Mouse (Mus musculus): ENCODE data around the gene Syt1. TPM values are rescaled to one million over a fixed set of nuclear protein-coding genes. Genes with fewer than 3 reads are reported as not detected.

The Syt1 gene
- polyA plus RNA-seq, 1 experiment from 2014 or later = 1.4 TPM

DNA sequence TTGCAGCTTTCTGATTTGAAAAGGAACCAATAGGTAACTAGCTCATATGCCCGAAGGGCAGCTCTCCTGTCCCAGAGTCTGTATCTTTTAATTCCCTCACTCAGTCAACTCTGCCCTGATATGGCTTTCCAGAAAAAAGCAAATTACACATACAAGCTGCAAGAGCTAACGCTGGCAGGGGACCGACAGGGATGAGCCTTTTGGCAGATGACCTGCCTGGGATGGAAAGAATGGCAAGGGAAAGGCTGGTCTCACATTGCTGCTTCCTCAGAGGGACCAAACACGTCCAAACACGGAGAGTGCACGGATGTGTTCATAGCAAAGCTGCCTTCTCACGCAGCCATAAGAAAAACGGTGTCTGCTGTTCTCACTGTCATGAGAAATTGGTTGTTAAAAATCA, 58.6 kb downstream of the Syt1 start:
- no peak overlapping the region for H3K4me2 ChIP-seq
- 87% methylated on average over 8 of the region's 8 CpGs for WGBS
- ATAC-seq (ENCODE audit: insufficient number of reproducible peaks, insufficient read depth, low FRiP score, low TSS enrichment, low read depth) = no peak
- no peaks in the 10 kb centered on the region for H3K9me3 ChIP-seq
- H3K27me3 ChIP-seq = no peaks in the 10 kb centered on the region
- no peak overlapping the region for H3K4me3 ChIP-seq (replicated peaks)
- no peak overlapping the region for H3K9ac ChIP-seq (replicated peaks)
- no peaks in the 10 kb centered on the region for H3K4me1 ChIP-seq (replicated peaks)
- no peak overlapping the region for H3K27ac ChIP-seq
- no peaks in the 10 kb centered on the region for H3K36me3 ChIP-seq

DNA sequence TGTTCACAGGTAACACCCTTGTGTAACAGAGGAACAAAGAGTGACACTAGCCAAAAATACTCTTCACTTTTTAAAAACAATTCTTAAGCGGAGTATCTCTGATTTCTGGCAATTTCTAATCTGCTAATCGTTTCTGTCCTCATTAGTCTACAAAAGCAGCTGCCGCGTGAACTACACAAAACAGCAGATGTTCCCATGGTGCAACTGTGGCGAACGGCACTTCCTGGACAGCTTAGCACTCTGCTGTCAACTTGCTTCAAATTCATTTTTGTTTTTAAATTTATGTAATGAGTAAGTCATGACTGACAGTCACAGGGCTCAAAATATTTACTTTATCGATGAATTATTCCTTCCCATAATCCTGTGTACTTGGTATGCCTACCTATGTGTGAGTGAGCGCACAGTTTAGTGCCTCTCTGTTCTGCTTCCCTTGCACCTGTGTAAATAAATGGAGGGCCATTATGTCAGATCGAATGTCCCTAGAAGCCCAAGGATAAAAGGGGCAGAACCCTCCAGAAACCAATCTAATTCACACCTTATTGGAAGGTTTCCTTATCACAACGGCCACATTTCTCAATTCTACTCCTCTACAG, 73.8 kb downstream of the Syt1 start:
- ATAC-seq (ENCODE audit: insufficient number of reproducible peaks, insufficient read depth, low FRiP score, low TSS enrichment, low read depth) = 0 out of 2 replicates have a peak, but pooled peaks have one; percentile 26
- no peak overlapping the region for H3K4me2 ChIP-seq
- no peaks in the 10 kb centered on the region for H3K4me1 ChIP-seq (replicated peaks)
- H3K9me3 ChIP-seq = no peaks in the 10 kb centered on the region
- WGBS = 84% methylated on average over 10 of the region's 10 CpGs
- H3K27me3 ChIP-seq = no peaks in the 10 kb centered on the region
- H3K27ac ChIP-seq = no peak overlapping the region
- no peaks in the 10 kb centered on the region for H3K36me3 ChIP-seq
- H3K9ac ChIP-seq (replicated peaks) = no peak overlapping the region
- H3K4me3 ChIP-seq (replicated peaks) = no peak overlapping the region

DNA sequence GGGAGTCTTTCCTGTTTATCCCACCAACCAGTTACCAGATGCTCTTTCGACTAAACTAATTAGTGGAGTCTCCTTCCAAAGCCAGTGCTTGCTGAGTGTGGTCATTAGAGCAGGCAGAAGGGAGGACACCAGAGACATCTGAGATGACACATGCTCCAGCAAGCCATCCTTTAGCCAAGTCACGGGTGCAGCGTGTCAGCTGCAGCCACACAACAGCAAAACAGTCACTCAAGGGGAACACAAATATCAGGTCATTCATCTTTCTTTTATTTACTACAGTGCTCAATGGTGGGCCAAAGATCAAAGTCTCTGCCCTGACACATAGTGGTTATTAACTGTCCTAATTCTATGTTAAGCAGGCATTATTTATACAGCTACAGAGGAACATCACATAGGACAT, 80.5 kb downstream of the Syt1 start:
- no peaks in the 10 kb centered on the region for H3K36me3 ChIP-seq
- no peak overlapping the region for H3K4me2 ChIP-seq
- no peak overlapping the region for H3K9ac ChIP-seq (replicated peaks)
- WGBS = 68% methylated on average over 3 of the region's 3 CpGs
- no peaks in the 10 kb centered on the region for H3K9me3 ChIP-seq
- no peaks in the 10 kb centered on the region for H3K4me1 ChIP-seq (replicated peaks)
- H3K27me3 ChIP-seq = no peaks in the 10 kb centered on the region
- H3K4me3 ChIP-seq (replicated peaks) = no peak overlapping the region
- ATAC-seq (ENCODE audit: insufficient number of reproducible peaks, insufficient read depth, low FRiP score, low TSS enrichment, low read depth) = no peak
- no peak overlapping the region for H3K27ac ChIP-seq

DNA sequence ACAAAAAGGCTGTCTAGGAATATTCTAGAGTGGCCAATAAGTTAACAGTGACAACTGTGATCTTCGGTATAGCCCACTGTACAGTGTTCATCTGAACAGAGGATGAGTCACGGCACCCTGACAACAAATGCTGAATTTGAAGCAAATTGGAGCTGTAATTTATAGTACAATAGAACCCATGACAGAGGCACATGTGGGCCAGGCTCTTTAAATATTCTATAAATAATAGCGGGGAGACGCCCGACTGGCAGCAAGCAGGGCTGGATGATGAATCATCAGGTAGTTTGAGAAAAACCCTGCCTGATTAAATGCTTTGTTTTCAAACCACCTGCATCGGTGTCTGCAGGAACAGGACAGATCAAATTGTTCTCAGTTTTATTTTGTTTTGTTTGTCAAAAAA, 81.1 kb downstream of the Syt1 start:
- H3K4me1 ChIP-seq (replicated peaks) = no peaks in the 10 kb centered on the region
- WGBS = 85% methylated on average over 6 of the region's 6 CpGs

DNA sequence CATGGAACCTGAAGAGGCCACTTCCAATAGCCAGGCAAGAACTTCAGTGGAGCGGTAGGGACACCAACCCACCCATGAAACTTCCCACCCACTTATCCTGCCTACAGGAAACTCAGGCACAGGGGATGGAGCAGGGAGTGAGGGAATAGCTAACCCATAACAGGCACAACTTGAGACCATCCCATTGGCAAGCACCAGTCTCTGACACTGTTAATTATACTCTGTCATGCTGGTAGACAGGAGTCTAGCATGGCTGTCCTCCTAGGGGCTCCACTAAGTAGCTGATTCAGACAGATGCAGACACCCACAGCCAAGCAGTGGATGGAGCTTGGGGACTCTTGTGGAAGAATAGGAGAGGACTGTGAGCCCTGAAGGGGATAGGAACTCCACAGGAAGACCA, 105.5 kb downstream of the Syt1 start:
- Histone ChIP-seq H3K27me3 (no peaks in the 10 kb centered on the region), H3K36me3 (no peaks in the 10 kb centered on the region), H3K4me2 (no peak overlapping the region), H3K27ac (no peak overlapping the region), H3K4me1 (replicated peaks) (no peaks in the 10 kb centered on the region), H3K4me3 (replicated peaks) (no peak overlapping the region), H3K9me3 (no peaks in the 10 kb centered on the region), H3K9ac (replicated peaks) (no peak overlapping the region)
- 100% methylated on average over 1 of the region's 1 CpGs for WGBS
- ATAC-seq (ENCODE audit: insufficient number of reproducible peaks, insufficient read depth, low FRiP score, low TSS enrichment, low read depth) = no peak

More for the DNA sequence above, 81.1 kb downstream of the Syt1 start:
- ATAC-seq (ENCODE audit: insufficient number of reproducible peaks, insufficient read depth, low FRiP score, low TSS enrichment, low read depth) = no peak
- H3K9ac ChIP-seq (replicated peaks) = no peak overlapping the region
- H3K4me3 ChIP-seq (replicated peaks) = no peak overlapping the region
- H3K27ac ChIP-seq = no peak overlapping the region
- H3K4me2 ChIP-seq = no peak overlapping the region
- no peaks in the 10 kb centered on the region for H3K27me3 ChIP-seq
- H3K9me3 ChIP-seq = no peaks in the 10 kb centered on the region
- no peaks in the 10 kb centered on the region for H3K36me3 ChIP-seq

DNA sequence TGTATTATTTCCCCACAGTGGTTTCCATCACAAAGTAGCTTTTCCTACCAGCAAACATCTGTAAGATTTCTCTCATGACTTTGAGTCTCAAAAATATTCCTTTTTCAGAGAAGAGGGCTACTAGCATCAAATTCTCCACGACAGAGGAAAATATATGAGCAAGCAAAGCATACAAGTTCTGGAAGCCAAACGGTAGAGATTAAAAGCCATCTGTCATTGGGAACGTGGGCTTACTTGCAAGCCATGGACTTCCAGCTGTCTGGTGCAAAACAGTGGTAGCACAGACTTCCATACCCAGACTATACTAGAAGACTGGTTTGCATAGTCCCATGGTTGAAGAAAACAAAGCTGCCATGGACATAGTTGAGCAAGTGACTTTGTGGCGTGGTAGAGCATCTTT, 106.4 kb downstream of the Syt1 start:
- no peak overlapping the region for H3K4me2 ChIP-seq
- H3K4me3 ChIP-seq (replicated peaks) = no peak overlapping the region
- H3K27ac ChIP-seq = no peak overlapping the region
- no peaks in the 10 kb centered on the region for H3K4me1 ChIP-seq (replicated peaks)
- no peaks in the 10 kb centered on the region for H3K36me3 ChIP-seq
- H3K9ac ChIP-seq (replicated peaks) = no peak overlapping the region
- WGBS = 80% methylated on average over 4 of the region's 4 CpGs
- ATAC-seq (ENCODE audit: insufficient number of reproducible peaks, insufficient read depth, low FRiP score, low TSS enrichment, low read depth) = no peak
- no peaks in the 10 kb centered on the region for H3K27me3 ChIP-seq
- H3K9me3 ChIP-seq = no peaks in the 10 kb centered on the region

DNA sequence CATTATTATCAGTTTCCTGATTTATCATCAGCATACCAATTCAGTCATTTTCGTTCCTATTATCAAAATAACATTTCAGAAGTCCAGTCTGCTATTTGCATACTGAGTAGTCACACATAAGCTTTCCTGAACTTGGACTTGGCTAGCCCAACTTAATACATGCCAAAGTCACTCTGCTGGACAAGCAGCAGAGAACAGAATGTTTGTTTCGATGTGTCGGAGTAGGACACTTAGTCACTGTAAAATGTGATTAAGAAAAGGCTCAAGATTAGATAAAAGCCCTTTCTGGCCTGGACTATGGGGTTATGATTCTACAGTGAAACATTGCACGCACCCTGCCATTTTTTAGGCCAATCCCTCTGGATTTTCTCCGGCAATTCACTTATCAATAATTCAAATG, 114.3 kb downstream of the Syt1 start:
- H3K4me3 ChIP-seq (replicated peaks) = no peak overlapping the region
- H3K27me3 ChIP-seq = no peaks in the 10 kb centered on the region
- no peak overlapping the region for H3K9ac ChIP-seq (replicated peaks)
- 91% methylated on average over 5 of the region's 5 CpGs for WGBS
- H3K27ac ChIP-seq = no peak overlapping the region
- H3K4me1 ChIP-seq (replicated peaks) = no peaks in the 10 kb centered on the region
- no peaks in the 10 kb centered on the region for H3K36me3 ChIP-seq
- no peaks in the 10 kb centered on the region for H3K9me3 ChIP-seq
- no peak overlapping the region for H3K4me2 ChIP-seq
- ATAC-seq (ENCODE audit: insufficient number of reproducible peaks, insufficient read depth, low FRiP score, low TSS enrichment, low read depth) = no peak

DNA sequence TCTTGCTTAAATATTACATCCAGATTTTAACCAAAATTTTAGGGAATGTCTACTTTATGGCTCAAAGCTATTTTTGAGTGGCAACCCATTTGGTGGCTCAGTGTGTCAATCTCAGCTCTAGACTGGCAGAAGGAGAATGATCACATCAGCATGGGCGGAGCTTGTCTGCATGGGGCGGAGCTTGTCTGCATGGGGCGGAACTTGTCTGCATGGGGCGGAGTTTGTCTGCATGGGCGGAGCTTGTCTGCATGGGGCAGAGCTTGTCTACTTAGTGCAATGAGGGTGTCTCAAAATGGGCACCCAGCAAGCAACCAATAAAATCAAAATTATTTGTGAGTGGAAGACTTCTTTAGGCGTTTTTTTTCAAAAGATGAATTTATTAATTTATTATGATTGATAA, 117.5 kb downstream of the Syt1 start:
- no peak for ATAC-seq (ENCODE audit: insufficient number of reproducible peaks, insufficient read depth, low FRiP score, low TSS enrichment, low read depth)
- Histone ChIP-seq H3K27me3 (no peaks in the 10 kb centered on the region), H3K4me1 (replicated peaks) (no peaks in the 10 kb centered on the region), H3K9ac (replicated peaks) (no peak overlapping the region), H3K4me3 (replicated peaks) (no peak overlapping the region), H3K36me3 (no peaks in the 10 kb centered on the region), H3K9me3 (no peaks in the 10 kb centered on the region), H3K4me2 (no peak overlapping the region), H3K27ac (no peak overlapping the region)
- 92% methylated on average over 6 of the region's 6 CpGs for WGBS

DNA sequence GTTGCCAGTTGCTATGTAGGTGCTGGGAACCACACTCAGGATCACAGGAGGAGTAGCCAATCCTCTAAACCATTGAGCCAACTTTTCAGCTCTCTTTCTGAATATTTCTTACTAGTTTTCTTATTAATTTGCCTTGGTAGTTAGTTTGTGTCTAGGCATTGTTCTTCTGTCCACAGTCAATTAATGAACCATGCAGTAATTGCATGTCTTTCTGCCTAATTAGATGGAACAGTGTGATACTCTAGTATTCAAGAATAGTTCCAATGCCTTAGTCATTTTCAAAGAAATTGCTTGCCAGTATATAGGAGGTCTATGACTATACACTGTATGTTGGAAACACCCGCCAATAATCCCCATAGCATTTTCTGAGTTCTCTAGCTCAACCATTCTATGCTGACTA, 118.3 kb downstream of the Syt1 start:
- H3K9ac ChIP-seq (replicated peaks) = no peak overlapping the region
- no peaks in the 10 kb centered on the region for H3K36me3 ChIP-seq
- no peak for ATAC-seq (ENCODE audit: insufficient number of reproducible peaks, insufficient read depth, low FRiP score, low TSS enrichment, low read depth)
- H3K27ac ChIP-seq = no peak overlapping the region
- H3K4me2 ChIP-seq = no peak overlapping the region
- H3K4me1 ChIP-seq (replicated peaks) = no peaks in the 10 kb centered on the region
- H3K9me3 ChIP-seq = no peaks in the 10 kb centered on the region
- no peak overlapping the region for H3K4me3 ChIP-seq (replicated peaks)
- 97% methylated on average over 1 of the region's 1 CpGs for WGBS
- no peaks in the 10 kb centered on the region for H3K27me3 ChIP-seq

DNA sequence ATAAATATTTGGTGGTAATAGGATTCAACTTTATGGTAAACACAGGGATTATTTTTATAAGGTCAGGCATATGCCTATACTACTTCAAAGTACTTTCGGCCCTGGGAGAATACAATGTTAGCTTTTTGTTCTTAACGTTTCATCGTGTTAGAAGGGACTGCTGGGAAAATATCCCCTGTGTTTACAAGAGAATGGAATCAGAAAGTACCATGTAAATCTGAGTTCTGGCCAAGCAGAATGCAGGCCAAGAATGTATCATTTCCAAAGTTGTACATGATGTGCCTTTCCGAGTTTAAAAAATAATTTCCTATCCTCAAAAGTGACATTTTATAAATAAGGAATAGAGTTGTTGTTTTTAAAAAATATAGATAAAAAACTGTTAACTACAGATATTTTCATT, 121.7 kb downstream of the Syt1 start:
- Histone ChIP-seq H3K9me3 (no peaks in the 10 kb centered on the region), H3K9ac (replicated peaks) (no peak overlapping the region), H3K27me3 (no peaks in the 10 kb centered on the region), H3K4me1 (replicated peaks) (no peaks in the 10 kb centered on the region), H3K4me2 (no peak overlapping the region), H3K4me3 (replicated peaks) (no peak overlapping the region), H3K36me3 (no peaks in the 10 kb centered on the region), H3K27ac (no peak overlapping the region)
- ATAC-seq (ENCODE audit: insufficient number of reproducible peaks, insufficient read depth, low FRiP score, low TSS enrichment, low read depth) = no peak
- WGBS = 76% methylated on average over 4 of the region's 4 CpGs

DNA sequence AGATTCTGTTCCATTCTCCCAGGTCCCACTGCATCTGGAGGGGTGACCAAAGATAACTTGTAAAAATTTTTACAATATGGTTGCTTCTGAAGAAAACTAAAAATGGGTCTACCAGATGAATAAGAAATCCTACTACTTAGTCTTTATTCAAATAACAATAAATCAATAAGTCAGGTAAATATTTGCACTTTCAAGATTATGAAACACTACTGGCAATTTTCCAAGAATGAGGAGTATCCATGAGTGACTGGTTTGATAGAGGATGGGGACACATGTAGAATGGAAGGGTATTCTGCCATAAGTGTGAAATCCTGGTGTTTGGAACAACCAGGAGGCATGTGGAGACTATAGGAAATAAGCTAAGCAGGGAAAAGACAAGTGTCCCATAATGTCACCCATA, 124.0 kb downstream of the Syt1 start:
- Histone ChIP-seq H3K4me3 (replicated peaks) (no peak overlapping the region), H3K4me2 (no peak overlapping the region), H3K9ac (replicated peaks) (no peak overlapping the region), H3K36me3 (no peaks in the 10 kb centered on the region), H3K4me1 (replicated peaks) (no peaks in the 10 kb centered on the region), H3K27me3 (no peaks in the 10 kb centered on the region), H3K27ac (no peak overlapping the region), H3K9me3 (no peaks in the 10 kb centered on the region)
- no peak for ATAC-seq (ENCODE audit: insufficient number of reproducible peaks, insufficient read depth, low FRiP score, low TSS enrichment, low read depth)

DNA sequence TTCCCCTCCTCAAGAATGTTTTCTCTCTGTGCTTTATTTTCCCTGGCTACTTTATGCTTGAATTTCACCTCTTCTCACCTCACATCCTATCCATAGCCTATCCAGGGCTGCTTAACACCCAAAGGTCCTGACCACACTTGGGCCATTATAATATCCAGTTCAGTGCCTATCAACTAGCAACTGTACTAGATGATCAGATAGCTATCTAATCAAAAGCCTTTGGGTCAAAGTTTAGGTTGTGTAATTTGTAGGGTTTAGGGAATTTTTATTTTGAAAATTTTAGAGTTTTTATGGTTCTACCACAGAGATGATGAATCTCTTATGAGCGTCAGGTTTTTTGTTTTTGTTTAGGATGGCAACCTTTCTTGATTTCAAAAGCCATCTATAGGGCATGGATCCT, 125.0 kb downstream of the Syt1 start:
- Histone ChIP-seq H3K36me3 (no peaks in the 10 kb centered on the region), H3K4me2 (no peak overlapping the region), H3K9me3 (no peaks in the 10 kb centered on the region), H3K27ac (no peak overlapping the region), H3K4me1 (replicated peaks) (no peaks in the 10 kb centered on the region), H3K27me3 (no peaks in the 10 kb centered on the region), H3K9ac (replicated peaks) (no peak overlapping the region), H3K4me3 (replicated peaks) (no peak overlapping the region)
- 96% methylated on average over 1 of the region's 1 CpGs for WGBS
- no peak for ATAC-seq (ENCODE audit: insufficient number of reproducible peaks, insufficient read depth, low FRiP score, low TSS enrichment, low read depth)
